Mouse (Mus musculus): ENCODE results near the gene Stxbp5l. TPM values are rescaled to one million over a fixed set of nuclear protein-coding genes. Genes with fewer than 3 reads are reported as not detected.
A peak's percentile ranks its signal among the peaks of the same experiment; 100 is the strongest.

Stxbp5l gene
- 1.3 and 2.0 TPM in 2 replicates for polyA plus RNA-seq (2015; fragmentation: Nextera tagmentation; extraction: Ambion mirVana)

GRCm38 (mm10) chr16:37384821-37385344, at the start of gene Stxbp5l:
Gene Stxbp5l, minus strand, starts transcription at chr16:37384962.
- Histone ChIP-seq H3K9ac (ENCODE audit: low read depth, low read length) (0 out of 2 replicates have a peak within 1 kb of the TSS, but pooled peaks have one; percentile 13), H3K4me1 (replicated peaks; ENCODE audit: insufficient read depth, low read length) (no peaks in the 10 kb centered on the region; the same call in 1 of the 2 replicates), H3K4me3 (replicated peaks; ENCODE audit: low read depth, low read length) (peak within 1 kb of the TSS; percentile 46), H3K27me3 (ENCODE audit: insufficient read depth, low read length) (peaks cover 6% of the 10 kb centered on the region; the same call in 1 of the 2 replicates), H3K4me2 (ENCODE audit: low read length) (peak within 1 kb of the TSS; percentile 94), H3K27ac (no peak within 1 kb of the TSS), H3K9me3 (replicated peaks; ENCODE audit: low read length) (no peaks in the 10 kb centered on the region), H3K36me3 (ENCODE audit: insufficient read depth, low read length) (no peaks in the 10 kb centered on the region)
- peak; percentile 89 for DNase-seq (ENCODE audit: low spot score)
- TF ChIP-seq CTCF (IDR thresholded peaks at IDR 0.05; ENCODE audit: low read depth): no peak
- peak; percentile 97 for ATAC-seq (replicated peaks; ENCODE audit: low FRiP score, low read depth)
- under 1% methylated on average over 27 of the region's 33 CpGs for WGBS

GRCm38 (mm10) chr16:37433418-37434204, 48.8 kb upstream of the Stxbp5l start:
- 60% methylated on average over 5 of the region's 5 CpGs for WGBS
- Histone ChIP-seq H3K36me3 (ENCODE audit: insufficient read depth, low read length) (no peaks in the 10 kb centered on the region), H3K27ac (no peak overlapping the region), H3K4me3 (replicated peaks; ENCODE audit: low read depth, low read length) (no peak overlapping the region), H3K9me3 (replicated peaks; ENCODE audit: low read length) (no peaks in the 10 kb centered on the region), H3K4me2 (ENCODE audit: low read length) (no peak overlapping the region), H3K27me3 (ENCODE audit: insufficient read depth, low read length) (no peaks in the 10 kb centered on the region), H3K9ac (ENCODE audit: low read depth, low read length) (no peak overlapping the region), H3K4me1 (replicated peaks; ENCODE audit: insufficient read depth, low read length) (no peaks in the 10 kb centered on the region)
- no peak for ATAC-seq (replicated peaks; ENCODE audit: low FRiP score, low read depth)
- no peak for DNase-seq (ENCODE audit: low spot score)
- no peak for TF ChIP-seq CTCF (IDR thresholded peaks at IDR 0.05; ENCODE audit: low read depth)

- Histone ChIP-seq H3K27ac (no peak overlapping the region), H3K4me3 (replicated peaks; ENCODE audit: low read depth, low read length) (no peak overlapping the region), H3K9ac (ENCODE audit: low read depth, low read length) (no peak overlapping the region), H3K9me3 (replicated peaks; ENCODE audit: low read length) (no peaks in the 10 kb centered on the region), H3K27me3 (ENCODE audit: insufficient read depth, low read length) (no peaks in the 10 kb centered on the region), H3K4me2 (ENCODE audit: low read length) (no peak overlapping the region), H3K4me1 (replicated peaks; ENCODE audit: insufficient read depth, low read length) (no peaks in the 10 kb centered on the region), H3K36me3 (ENCODE audit: insufficient read depth, low read length) (no peaks in the 10 kb centered on the region)
- no peak for DNase-seq (ENCODE audit: low spot score)
- WGBS: 74% methylated on average over 1 of the region's 1 CpGs
- no peak for TF ChIP-seq CTCF (IDR thresholded peaks at IDR 0.05; ENCODE audit: low read depth)
- ATAC-seq (replicated peaks; ENCODE audit: low FRiP score, low read depth): no peak
These were observed 40.7 kb upstream of the Stxbp5l start for GRCm38 (mm10) chr16:37425434-37425833.

GRCm38 (mm10) chr16:37422874-37423273, 38.1 kb upstream of the Stxbp5l start:
- H3K27me3 ChIP-seq (ENCODE audit: insufficient read depth, low read length): no peaks in the 10 kb centered on the region
- no peaks in the 10 kb centered on the region for H3K4me1 ChIP-seq (replicated peaks; ENCODE audit: insufficient read depth, low read length)
- H3K9ac ChIP-seq (ENCODE audit: low read depth, low read length): no peak overlapping the region
- 73% methylated on average over 5 of the region's 5 CpGs for WGBS
- no peak overlapping the region for H3K4me2 ChIP-seq (ENCODE audit: low read length)
- H3K36me3 ChIP-seq (ENCODE audit: insufficient read depth, low read length): no peaks in the 10 kb centered on the region
- H3K9me3 ChIP-seq (replicated peaks; ENCODE audit: low read length): no peaks in the 10 kb centered on the region
- no peak for TF ChIP-seq CTCF (IDR thresholded peaks at IDR 0.05; ENCODE audit: low read depth)
- no peak overlapping the region for H3K4me3 ChIP-seq (replicated peaks; ENCODE audit: low read depth, low read length)
- no peak for DNase-seq (ENCODE audit: low spot score)
- no peak for ATAC-seq (replicated peaks; ENCODE audit: low FRiP score, low read depth)
- H3K27ac ChIP-seq: no peak overlapping the region

DNA sequence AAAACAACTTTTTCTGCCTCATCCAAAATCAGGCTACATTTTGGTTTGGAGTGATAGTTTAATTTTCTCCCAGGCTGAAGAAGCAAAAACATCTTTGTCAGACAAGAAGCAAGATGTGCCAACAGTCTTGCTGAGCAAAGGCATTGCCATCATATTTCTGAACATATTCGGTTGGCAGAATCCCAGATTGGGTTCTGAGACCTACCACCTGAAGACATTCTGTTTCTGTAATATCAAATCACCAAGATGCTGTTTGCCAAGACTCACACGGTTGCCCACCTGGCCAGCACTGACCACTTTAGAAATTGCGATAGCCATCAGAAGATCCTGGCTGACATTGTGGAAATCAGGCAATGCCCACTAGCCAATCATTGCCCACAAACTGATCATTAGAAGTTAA, 37.1 kb upstream of the Stxbp5l start:
- H3K36me3 ChIP-seq (ENCODE audit: insufficient read depth, low read length): no peaks in the 10 kb centered on the region
- no peak for TF ChIP-seq CTCF (IDR thresholded peaks at IDR 0.05; ENCODE audit: low read depth)
- no peak for ATAC-seq (replicated peaks; ENCODE audit: low FRiP score, low read depth)
- H3K9me3 ChIP-seq (replicated peaks; ENCODE audit: low read length): no peaks in the 10 kb centered on the region
- H3K27ac ChIP-seq: no peak overlapping the region
- no peak for DNase-seq (ENCODE audit: low spot score)
- no peaks in the 10 kb centered on the region for H3K4me1 ChIP-seq (replicated peaks; ENCODE audit: insufficient read depth, low read length)
- no peak overlapping the region for H3K9ac ChIP-seq (ENCODE audit: low read depth, low read length)
- H3K27me3 ChIP-seq (ENCODE audit: insufficient read depth, low read length): no peaks in the 10 kb centered on the region
- H3K4me2 ChIP-seq (ENCODE audit: low read length): no peak overlapping the region
- 88% methylated on average over 3 of the region's 3 CpGs for WGBS
- H3K4me3 ChIP-seq (replicated peaks; ENCODE audit: low read depth, low read length): no peak overlapping the region

DNA sequence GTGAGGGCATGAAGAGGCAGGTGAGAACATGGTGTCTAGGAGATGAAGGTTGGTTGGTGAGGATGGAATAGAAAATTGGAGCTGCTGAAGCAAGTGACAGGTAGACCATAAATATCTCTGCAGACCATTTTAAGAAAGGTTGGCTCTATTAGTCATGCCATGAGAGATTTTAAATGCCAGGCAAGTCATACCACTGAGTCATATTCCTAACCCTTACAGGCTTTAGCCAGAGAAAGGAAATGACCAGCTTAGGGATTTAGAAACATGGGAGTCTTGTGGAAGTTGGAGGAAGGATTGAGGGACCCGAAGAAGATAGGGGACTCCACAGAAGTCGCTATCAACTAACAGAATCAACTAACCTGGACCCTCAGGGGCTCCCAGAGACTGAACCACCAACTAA, 35.8 kb upstream of the Stxbp5l start:
- no peaks in the 10 kb centered on the region for H3K36me3 ChIP-seq (ENCODE audit: insufficient read depth, low read length)
- H3K4me2 ChIP-seq (ENCODE audit: low read length): no peak overlapping the region
- H3K4me3 ChIP-seq (replicated peaks; ENCODE audit: low read depth, low read length): no peak overlapping the region
- H3K27me3 ChIP-seq (ENCODE audit: insufficient read depth, low read length): no peaks in the 10 kb centered on the region
- H3K9me3 ChIP-seq (replicated peaks; ENCODE audit: low read length): no peaks in the 10 kb centered on the region
- H3K9ac ChIP-seq (ENCODE audit: low read depth, low read length): no peak overlapping the region
- H3K27ac ChIP-seq: no peak overlapping the region
- H3K4me1 ChIP-seq (replicated peaks; ENCODE audit: insufficient read depth, low read length): no peaks in the 10 kb centered on the region
- no peak for DNase-seq (ENCODE audit: low spot score)
- no peak for ATAC-seq (replicated peaks; ENCODE audit: low FRiP score, low read depth)
- WGBS: 85% methylated on average over 2 of the region's 2 CpGs
- TF ChIP-seq CTCF (IDR thresholded peaks at IDR 0.05; ENCODE audit: low read depth): no peak
